Mouse (Mus musculus) gastrocnemius, adult 8-10 months (tissue): ENCODE data around the gene Agfg2. TPM values are rescaled to one million over a fixed set of nuclear protein-coding genes. Genes with fewer than 3 reads are reported as not detected.

ENCODE experiments used
- DNase-seq, 2 experiments: peaks; one replicate each; pipeline ENCODE4 v3.0.0; 2022; ENCODE audit warnings: low spot score in 2 of 2
- total RNA-seq, 4 experiments: library from RNA; stranded (reverse); gene quantifications; 2 replicates each; pipeline ENCODE4 v1.2.4; 2022

Gene Agfg2
- total RNA-seq, 4 experiments from 2014 or later = 2.4 to 4.4 (median 3.3) TPM

- no peak for DNase-seq
Observed at GRCm38 (mm10) chr5:137683388-137684293, 885 bp downstream of the Agfg2 start.

DNA sequence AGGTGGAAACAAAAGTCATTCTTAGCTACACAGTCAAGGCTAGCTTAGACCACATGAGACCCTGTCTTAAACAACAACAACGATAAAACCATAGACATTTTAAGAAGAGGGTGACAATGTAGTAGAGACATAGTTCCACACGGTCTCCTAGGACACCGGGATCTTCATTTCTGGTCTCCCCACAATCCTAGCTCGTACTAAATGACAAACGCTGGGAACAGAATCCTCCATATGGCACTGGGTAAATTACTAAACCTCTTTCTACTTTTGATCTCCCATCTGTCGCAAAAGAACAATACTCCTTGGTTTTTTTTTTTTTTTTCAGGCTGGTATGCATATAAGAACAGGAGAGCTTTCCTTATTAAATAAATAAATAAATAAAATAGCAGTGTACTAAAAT is 2.0 kb downstream of the Agfg2 start:
- no peak for DNase-seq

GRCm38 (mm10) chr5:137679726-137680125 is 4.8 kb downstream of the Agfg2 start:
- no peak for DNase-seq

- no peak for DNase-seq
Observed at GRCm38 (mm10) chr5:137678736-137679135, 5.8 kb downstream of the Agfg2 start.

DNA sequence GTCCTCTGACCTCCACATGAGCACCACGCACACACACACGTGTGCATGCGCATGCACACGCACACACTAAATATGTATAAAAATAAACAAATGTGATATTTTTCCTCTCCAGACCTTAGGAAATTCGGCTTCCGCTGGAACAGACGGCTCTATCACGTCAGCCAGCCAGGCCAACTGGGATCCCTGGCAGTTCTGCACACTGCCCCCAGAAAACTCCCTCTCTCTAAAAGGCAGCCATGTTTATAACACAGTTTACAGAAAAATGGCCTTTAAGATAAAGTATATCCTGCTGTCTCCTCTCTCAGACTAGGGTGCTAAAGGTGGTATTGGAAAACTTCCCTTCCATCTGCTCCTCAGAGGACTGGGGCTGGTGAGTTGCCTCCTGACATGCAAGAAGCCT is 6.7 kb downstream of the Agfg2 start:
- DNase-seq = no peak

DNA sequence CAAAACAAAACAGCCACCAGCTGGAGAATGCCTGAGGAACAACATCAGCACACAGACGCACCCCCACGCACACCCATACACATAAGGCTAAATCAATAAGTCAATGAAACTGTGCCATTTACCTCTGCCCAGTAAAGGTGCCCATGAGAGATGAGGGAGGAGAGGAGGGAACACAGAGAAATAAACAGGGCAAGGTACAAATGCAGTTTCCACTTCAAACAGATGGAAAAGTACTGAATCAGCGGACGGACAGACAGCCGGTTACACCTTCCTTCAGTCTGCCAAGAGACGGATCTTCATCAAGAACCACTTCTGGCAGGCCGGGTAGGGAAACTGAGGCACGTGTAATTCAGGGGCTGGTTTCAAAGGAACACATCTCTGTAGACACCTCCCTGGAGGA is 9.7 kb downstream of the Agfg2 start:
- DNase-seq = no peak

DNA sequence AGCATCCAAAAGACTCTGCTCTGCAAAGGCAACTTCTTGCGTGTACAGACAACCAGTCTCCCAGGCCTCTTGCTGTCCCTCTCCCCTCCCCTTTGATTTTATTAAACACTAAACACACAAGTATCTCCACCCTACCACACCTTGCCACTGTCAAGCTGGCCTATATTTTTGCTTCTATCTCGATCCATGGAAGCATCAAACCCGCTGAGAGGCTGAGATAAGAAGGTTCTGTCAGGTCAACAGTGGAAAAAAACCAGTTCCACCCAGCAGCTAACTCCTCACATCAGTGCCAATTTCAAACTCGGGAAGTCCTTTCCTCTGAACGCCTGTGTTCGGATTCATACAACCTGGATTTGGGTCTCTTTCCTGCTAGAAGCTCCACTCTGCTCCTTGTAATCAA is 11.5 kb downstream of the Agfg2 start:
- DNase-seq = no peak

DNA sequence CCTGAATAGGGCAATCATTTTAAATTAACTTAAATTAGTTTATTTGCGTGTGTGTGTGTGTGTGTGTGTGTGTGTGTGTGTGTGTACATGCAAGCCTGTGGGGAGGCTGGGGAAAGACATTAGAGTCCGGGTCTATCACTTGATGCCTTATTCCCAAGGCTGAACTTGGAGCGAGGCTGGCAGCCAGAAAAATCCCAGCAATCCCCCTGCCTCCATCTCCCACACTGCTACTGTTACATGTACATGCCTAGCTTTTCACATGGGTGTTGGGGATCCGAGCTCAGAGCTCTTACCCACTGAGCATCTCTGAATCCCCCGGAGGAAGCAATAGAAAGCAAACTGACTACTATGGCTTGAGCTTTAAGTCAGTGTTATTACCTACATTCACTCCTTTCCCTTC is 12.2 kb downstream of the Agfg2 start:
- DNase-seq = no peak

GRCm38 (mm10) chr5:137671443-137672240 is 12.9 kb downstream of the Agfg2 start:
- peak; percentile 39 to 58 for DNase-seq

GRCm38 (mm10) chr5:137670240-137670639 is 14.3 kb downstream of the Agfg2 start:
- DNase-seq = no peak

DNA sequence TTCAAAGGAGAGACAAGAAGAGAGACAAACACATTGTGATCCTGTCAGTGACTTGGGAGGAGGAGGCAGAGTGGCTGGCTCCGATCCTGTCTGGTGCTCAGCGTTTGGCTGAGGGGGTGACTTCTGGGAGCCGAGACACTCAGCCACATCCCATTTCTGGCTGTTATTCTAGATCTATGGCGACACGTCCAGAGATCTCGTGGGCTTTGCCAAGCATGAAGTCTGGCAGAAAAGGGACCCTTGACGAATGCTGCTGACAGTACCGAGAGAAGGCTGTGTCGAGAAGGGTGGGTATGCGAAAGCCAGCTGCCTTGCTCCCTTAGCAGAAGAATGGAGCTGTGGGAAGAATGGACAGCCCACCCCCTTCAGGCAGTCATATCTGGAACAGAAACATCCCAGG is 15.6 kb downstream of the Agfg2 start:
- DNase-seq = no peak

DNA sequence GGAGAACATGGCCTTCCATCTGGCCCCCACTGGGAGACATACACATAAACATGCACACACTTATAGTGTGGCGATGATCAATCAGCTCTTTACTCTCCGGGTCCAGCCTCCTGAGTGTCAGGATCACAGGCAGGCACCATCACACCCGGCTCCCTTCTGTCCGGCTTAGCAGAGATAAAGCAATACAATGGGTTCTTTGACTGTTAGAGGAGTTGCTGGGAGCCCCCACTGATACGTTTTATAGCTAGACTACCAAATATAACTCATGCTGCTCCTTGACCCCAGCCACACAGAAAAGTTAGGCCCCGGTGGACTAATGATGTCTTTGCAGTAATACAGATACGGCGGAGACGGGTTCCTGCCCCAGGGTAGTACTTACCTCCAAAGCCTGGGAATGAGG is 21.5 kb downstream of the Agfg2 start:
- no peak for DNase-seq

DNA sequence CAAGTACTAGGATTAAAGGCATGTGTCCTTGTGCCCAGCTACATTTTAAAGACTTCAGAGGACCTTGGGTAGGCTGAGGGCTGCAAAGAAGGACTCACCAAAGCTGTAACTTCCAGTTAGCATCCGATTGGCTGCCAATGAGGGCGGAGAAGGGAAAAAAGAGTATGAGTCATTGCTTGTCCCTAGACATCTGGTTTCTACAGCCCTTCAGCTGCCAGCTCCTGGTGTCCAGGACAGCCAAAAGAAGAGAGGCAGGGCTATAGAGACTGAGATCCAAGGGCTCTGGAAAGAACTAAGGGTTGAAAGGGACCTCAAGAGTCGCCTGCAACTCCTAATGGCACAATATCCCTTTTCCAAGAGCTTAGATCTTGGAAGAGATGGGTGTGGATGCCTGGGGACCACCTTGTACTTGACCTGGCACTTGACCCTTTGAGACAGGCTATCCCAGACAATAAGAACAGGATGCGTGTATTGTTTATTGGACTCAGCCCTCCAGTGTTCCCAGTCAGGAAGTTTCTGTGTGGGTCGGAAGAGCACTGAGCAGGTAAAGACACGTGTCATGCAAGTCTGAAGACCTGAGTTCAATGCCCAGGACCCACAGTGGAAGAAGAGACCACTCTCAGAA is 24.4 kb downstream of the Agfg2 start:
- peak; percentile 79 to 80 for DNase-seq

DNA sequence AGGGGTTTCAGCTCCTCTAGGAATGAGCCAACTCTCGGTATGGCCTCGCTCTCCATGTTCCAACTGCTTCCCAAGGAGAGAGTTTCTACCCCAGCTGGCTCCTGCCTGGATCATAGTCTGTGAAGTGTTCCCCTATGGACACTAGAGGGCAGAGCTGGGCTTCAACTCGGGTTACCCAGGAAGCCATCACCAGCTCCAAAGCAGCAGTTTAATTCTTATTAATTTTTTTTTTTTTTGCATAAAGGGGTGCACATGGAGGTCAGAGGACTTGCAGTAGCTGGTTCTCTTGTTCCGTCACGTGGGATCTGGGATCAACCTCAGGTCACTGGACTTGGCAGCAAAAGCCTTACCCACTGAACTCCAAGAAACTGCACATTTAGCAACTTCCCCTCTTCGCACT is 27.5 kb downstream of the Agfg2 start:
- DNase-seq = peak in 1 of 2 experiments; percentile 54

GRCm38 (mm10) chr5:137654746-137655145 is 29.8 kb downstream of the Agfg2 start:
- DNase-seq = no peak

DNA sequence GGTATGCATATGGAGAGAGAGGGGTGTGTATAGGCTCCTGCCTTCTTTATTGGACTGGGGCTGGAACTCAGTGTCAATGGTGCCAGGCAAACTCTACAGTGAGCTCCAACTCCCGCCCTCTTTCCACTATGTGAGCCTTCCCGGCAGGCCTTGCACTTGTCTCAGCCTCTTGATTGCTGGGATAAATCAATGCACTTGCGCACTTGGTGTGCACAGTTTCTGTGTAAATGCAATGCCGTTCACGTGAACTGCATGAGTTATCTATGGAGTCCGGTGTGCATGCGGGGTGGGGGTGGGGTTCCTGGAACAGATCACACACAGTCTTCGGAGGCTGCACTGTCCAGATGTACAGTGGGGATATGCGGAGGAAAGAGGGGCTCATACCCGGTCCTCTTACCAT is 31.2 kb downstream of the Agfg2 start:
- no peak for DNase-seq

- DNase-seq = peak; percentile 52
Observed at GRCm38 (mm10) chr5:137652474-137652873, 32.1 kb downstream of the Agfg2 start.

GRCm38 (mm10) chr5:137649669-137650571 is 34.6 kb downstream of the Agfg2 start:
- no peak for DNase-seq

DNA sequence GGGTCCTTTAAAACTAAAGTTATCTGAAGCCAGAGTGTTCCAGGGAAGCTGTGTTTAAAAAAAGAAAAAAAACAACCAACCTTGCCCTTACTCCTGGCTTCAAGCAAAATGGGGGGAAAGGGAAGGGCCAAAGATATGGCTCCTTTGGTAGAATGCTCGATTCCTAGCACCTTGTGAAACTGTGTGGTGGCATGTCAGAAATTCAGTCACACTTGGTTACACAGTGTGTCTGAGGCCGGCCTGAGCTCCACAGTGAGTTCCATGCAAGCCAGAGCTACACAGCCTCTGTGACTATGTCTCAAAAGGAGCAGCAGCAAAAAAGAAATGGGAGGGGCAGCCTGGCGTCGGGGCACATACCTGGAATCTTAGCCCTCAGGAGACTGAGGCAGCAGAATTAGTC is 35.3 kb downstream of the Agfg2 start:
- DNase-seq = no peak

DNA sequence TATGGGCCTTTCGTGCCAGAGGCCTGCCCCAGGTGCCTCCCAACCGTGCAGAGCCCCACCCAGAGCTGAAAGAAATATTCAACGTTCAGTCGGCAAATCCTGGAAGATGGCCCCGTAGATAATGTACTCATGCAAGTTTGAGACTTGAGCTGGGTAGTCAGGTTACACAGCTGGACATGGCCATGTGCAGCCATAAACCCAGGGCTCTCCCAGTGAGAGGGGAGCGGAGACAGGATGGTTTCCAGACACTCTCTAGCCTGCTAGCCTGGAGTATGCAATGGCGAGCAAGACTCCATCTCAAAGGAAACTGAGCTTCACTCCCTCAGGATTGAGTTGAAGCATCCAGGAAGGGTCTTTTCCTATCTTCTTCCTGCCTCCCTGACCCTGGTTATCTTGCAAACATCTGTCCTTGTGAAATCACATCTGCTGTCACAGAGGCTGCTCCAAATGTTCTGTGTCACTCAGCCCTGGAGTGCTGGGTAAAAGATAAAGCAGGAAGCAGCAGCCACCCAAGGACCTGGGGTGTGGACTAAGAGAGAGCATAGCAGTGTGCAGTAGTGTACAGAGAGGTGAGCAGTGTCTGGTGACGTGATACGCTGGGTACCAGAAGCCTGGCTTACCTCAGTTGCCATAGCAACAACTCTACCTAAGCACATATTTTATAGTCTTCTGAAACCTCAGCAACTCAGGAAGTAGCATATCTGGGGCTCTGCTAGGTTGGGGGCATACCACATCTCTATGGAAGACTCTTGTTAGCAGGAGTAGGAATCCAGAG is 36.5 kb downstream of the Agfg2 start:
- no peak for DNase-seq
